In genomic region chr13:113120324-113121237, GRCm38 (mm10) we compare ENCODE assay signal across 24 mouse cellular contexts. TPM values are rescaled to one million over a fixed set of nuclear protein-coding genes. Genes with fewer than 3 reads are reported as not detected.
DNase-seq lines count a peak whose midpoint lies in the region; ATAC-seq lines count a peak whose summit lies in the region.
"Had no signal": no experiment of that assay in that cellular context is flagged by ENCODE, and none has a peak within 500 bp of the region (broad histone marks: within the 10 kb centered on the region; RNA-seq: fewer than 3 reads in every experiment).

No protein-coding gene starts in this region.

- intact Hi-C loops in heart, postnatal 14 days (cut with DNase I) = no loop called here

- peak; percentile 76 for DNase-seq in heart, adult 11 months
- DNase-seq in heart, postnatal 14 days = no peak
- peak; percentile 54 for DNase-seq in A20 (ENCODE audit: low read depth, low spot score)
- no peak for DNase-seq in neural tube, embryonic 10.5 days (ENCODE audit: extremely low spot score, low spot score)
- no peak for DNase-seq in lung, postnatal 25 days (ENCODE audit: low spot score)
- DNase-seq: adrenal gland, adult 8-10 months; cerebellum, adult 9-11 months; gastrocnemius, postnatal 36 days; kidney, adult 18-20 months; kidney, postnatal 10 days; left cerebral cortex, postnatal 4 days; liver, postnatal 0 days; lung, postnatal 14 days; spleen, adult 18-20 months had no signal

- peak; percentile 89 for ATAC-seq in activated CD4-positive, CD25-positive, alpha-beta regulatory T cell, adult 4 months
- peak; percentile 61; the same call in 1 of the 2 replicates for ATAC-seq in monocyte, adult 5-6 weeks (replicated peaks; ENCODE audit: insufficient number of reproducible peaks, low FRiP score, low TSS enrichment, poor library complexity, severe bottlenecking)
- ATAC-seq: forebrain, embryonic 13.5 days; liver, postnatal 0 days had no signal

RNA-seq across cellular contexts. Expression of gene Gzma, which starts 19.8 kb away (rescaled TPM):
- 1 to 10 TPM in 1 of 2 experiments, not detected in 1; 6.1 TPM for total RNA-seq in heart, postnatal 14 days (2021)
- polyA plus RNA-seq in activated CD4-positive, CD25-positive, alpha-beta regulatory T cell, adult 4 months (2017; shearing (Covaris generic)) = 1 to 10 TPM; 3.3 to 6.7 TPM
- 4,041 to 9,842 TPM (median 4,610 TPM) in 3 replicates for total RNA-seq in monocyte, adult 5-6 weeks (2017)
- total RNA-seq: layer of hippocampus, adult 8-10 months; left cerebral cortex, postnatal 4 days; midbrain, postnatal 0 days had no signal
- polyA plus RNA-seq: embryonic facial prominence, embryonic 11.5 days; erythroblast, embryonic 14.5 days; forebrain, embryonic 13.5 days; heart, embryonic 12.5 days; hindbrain, embryonic 14.5 days; midbrain, postnatal 0 days; neural tube, embryonic 13.5 days had no signal

Comparison
In these comparisons a context has a peak if more than half of its experiments do, and no peak if none do; other contexts are left out.
1. DNase-seq: peak in heart, adult 11 months (single experiment) and A20 (single experiment); none in heart, postnatal 14 days (0 of 2), neural tube, embryonic 10.5 days (single experiment) and lung, postnatal 25 days (single experiment).
2. RNA of gene Gzma, which starts 19.8 kb away (total RNA-seq): 4,041 to 9,842 TPM in monocyte, adult 5-6 weeks; 6.1 TPM in heart, postnatal 14 days; every median in the first group is over 100 times any median in the second.